Mouse (Mus musculus) hindlimb bud, embryonic 11.5 days (tissue): ENCODE results near the gene Nol10.

Experiments used
- DNase-seq: peaks from one replicate; pipeline ENCODE4 v3.0.0-alpha.2; 2012; ENCODE audit warnings: low read depth, low spot score; ENCODE audit errors: extremely low spot score

Gene Nol10

DNA sequence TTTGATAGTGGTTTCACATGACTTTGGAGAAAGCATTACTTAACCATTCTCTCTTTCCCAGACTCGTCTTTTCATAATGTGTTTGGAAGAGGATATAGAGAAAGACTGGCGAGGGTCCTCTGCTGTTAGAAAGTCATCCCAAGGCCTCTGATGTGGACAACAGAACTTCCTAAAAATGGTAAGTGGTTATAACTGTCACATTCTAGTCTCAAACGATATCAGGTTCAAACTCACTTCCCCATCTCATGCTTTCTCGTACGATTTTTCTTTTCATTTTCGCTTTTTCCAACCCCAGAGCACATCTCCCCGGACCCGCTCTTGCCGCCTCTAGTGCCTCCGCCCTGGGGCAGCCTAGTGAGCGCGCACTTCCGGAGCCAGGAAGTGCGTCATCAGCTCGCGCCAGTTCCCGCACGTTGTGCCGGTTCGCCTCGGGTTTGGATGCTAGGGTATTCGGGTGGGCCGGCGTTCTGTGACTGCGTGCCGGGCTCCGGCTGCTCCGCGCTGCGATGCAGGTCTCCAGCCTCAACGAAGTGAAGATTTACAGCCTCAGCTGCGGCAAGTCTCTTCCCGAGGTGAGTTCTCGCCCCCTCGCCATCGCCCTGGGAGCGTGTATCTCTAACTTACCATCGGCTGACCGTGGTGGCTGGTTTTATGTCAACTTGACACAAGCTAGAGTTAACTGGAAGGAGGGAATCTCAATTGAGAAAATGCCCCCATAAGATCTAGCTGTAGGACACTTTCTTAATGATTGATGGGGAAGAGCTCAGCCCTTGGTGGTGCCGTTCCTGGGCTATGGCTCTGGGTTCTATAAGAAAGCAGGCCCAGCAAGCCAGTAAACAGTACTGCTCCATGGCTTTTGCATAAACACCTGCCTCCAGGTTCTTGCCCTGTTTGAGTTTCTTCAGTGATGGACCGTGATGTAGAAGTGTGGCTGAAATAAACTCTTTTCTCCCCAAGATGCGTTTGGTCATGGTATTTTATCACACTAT is at the start of gene Nol10:
Nol10 (plus strand) TSS at position 411 of the 989 bp plus-strand sequence.
- DNase-seq, result peak; percentile 77

GRCm38 (mm10) chr12:17299902-17300301 is 48.4 kb upstream of the Nol10 start:
- DNase-seq, result no peak

DNA sequence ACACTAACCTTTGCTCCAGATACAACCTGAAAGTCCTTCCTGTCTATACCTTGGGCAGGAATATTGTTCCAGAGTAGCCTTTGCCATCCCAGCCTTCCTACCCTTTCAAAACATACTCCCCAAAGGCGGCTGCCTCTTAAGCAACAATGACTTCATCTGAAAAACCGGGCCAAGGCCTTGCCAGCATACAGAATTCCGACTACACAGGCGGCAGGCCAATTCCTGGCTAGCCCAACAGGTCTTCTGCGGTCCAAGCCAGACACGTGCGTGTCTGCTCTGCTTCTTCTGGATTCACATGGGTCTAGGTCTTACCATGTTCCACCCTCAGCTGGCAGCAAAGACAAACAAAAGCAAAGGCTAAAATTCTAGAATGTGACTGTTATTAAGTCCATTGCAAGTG is 42.8 kb upstream of the Nol10 start:
- no peak for DNase-seq

DNA sequence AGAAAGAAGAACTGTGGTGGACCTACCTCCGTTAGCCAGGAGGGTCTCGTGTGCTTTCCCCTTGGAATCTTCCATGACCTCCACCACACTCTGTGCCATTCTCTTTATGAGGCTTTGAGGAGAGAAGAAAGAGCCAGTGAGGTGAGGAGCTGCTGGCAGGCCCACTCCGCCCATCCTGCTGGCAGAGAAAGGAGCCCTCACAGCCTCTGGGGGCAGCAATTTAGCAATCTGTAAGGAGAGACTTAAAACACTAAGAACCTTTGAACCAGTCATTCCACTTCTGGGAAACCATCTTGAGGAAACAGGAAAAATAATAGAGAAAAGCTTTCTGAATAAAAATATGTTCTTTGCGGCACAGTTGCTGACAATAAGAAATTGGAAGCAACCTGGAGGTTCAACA is 40.0 kb upstream of the Nol10 start:
- no peak for DNase-seq

DNA sequence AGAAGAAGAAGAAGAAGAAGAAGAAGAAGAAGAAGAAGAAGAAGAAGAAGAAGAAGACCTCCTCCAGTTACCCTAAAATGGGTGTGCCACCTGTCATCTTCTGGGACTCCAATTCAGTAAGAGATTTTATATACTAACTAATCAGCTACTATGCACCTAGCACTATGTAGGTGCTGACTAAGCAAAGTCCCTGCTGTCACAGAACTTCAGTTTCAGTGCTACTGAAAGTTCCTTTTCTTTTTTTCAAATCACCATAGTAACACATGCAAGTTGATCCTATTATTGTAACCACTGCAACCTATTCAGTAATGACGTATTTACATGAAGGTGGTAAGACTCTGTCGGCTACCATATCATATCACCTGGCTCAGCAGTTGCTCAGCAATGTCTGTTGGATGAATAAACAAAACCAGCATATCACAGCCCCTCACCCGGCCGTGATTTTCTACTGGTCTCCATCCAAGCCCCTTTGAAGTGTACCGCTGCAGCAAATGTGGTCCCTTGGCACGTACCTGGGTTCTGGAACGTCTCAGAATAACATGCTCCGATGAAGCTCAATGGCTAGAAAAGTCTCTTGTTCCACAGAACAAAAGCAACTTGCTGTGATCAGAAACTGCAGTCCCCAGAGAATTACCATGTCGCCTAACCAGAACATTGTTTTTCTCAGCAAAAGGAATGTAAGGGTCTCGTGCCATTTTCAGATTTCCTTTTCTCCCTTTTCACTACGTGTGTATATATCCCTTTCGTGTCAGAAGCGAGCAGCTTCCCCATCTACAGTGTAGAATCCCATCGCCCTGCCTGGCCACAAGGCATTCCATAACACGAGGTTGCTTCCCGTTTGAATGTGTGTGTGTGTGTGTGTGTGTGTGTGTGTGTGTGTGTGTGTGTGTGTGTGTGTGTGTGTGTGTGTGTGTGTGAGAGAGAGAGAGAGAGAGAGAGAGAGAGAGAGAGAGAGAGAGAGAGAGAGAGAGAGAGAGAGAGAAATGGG is 37.1 kb upstream of the Nol10 start:
- DNase-seq, result no peak

DNA sequence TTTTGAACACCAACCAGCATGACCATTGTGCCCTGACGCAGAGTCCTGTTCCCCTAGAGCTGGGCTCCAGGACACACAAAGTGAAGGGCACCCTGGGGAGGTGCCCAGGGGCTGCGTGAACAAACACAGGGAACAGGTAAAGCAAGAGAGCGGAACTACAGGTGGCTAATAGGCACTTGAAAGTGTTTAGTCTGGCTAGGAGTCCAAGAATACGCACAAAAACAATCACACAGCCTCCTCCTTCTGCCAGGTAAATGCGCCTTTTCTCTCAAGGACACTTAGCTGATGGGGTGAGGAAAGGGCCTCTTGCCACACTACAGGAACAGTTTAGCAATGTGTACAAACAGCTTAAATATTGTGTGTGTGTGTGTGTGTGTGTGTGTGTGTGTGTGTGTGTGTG is 32.2 kb upstream of the Nol10 start:
- no peak for DNase-seq

GRCm38 (mm10) chr12:17317970-17318369 is 30.3 kb upstream of the Nol10 start:
- DNase-seq, result no peak

DNA sequence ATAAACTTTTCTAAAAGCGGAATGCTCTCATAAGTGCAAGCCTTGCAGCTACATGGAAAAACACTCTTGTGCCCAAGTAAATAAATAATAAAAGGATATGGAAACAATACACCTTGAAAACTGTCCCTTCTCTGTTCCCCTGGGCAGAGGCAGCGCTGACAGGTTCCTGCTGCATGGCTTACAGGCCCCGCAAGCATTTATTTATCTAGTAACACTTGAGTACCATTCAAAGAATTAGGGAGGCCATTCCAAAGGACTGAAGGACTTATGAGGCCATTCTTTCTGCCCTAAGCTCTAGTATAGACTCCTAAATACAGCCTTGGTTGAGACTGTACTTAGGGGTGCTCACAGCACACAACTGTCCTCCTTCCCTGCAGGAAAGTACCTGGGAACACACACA is 29.8 kb upstream of the Nol10 start:
- no peak for DNase-seq

GRCm38 (mm10) chr12:17324549-17325470 is 23.4 kb upstream of the Nol10 start:
- no peak for DNase-seq

GRCm38 (mm10) chr12:17329259-17329658 is 19.0 kb upstream of the Nol10 start, which contains the start of gene Atp6v1c2:
TSS of gene Atp6v1c2 (minus strand) at chr12:17329359.
- DNase-seq, result no peak

DNA sequence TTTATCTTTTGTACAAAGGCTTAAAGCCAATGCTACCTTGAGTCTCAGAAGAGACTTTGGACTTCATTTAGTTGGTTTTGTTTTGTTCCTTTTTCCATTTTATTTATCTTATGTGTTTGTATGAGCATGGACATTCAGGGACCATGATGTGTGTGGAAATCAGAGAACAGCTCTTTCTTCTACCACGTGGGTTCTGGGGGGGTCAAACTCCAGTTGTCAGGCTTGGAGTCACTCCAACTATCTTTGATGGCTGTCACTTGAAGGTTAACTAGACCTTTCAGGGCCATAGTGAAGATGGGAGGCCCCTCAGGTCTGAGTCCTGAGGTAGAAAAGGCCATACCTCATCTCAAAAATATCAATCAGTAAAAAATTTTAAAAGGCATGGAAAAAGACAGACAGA is 14.8 kb upstream of the Nol10 start:
- DNase-seq, result no peak

GRCm38 (mm10) chr12:17338338-17338737 is 9.9 kb upstream of the Nol10 start:
- no peak for DNase-seq

DNA sequence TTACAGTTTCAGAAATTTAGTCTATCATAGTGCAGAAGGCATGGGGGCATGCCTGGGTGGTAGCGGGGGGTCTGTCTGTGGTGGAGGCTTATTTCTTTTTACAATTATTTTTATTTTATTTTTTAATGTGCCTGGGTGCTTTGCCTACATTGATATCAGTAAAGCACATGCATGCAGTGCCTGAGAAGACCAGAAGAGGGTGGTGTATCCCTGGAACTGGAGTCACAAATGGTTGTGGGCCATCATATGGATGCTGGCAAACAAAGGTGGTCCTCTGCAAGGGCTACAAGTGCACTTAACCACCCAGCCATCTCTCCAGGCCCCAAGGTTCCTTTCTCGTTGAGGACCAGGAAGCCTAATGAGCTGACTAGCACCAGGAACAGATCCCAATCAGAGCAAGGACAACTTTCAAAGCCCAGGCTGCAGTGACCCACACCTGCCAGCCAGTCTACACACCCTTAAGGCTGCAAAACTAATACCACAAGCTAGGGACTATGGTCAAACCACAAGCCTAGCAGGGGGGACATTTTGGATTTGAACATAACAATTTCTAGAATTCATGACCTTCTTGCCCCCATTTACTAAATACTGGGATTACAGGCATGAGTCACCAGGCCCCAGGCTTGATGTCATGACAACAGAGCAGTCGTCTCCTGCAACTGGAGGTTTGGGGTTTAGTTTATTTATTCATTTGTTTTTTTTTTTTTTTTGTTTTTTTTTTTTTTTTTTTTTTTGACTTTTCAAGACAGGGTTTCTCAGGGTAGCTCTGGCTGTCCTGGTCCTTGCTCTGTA is 8.9 kb upstream of the Nol10 start:
- no peak for DNase-seq

GRCm38 (mm10) chr12:17347327-17348047 is 771 bp upstream of the Nol10 start:
- DNase-seq, result no peak

DNA sequence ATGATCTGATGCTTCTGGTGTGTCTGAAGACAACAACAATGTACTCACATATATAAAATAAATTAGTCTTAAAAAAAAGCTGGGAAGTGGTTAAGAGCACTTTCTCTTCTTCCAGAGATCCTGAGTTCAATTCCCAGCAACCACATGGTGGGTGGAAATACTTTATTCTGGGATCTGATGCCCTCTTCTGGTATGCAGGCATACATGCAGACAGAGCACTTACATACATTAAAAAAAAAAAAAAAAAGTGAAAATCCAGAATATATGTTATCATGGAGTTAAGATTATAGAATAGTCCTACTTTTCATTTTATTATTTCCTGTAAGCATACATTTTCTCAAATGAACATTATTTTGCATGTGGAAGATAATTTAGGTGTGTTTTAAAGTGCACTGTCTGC is 1.8 kb downstream of the Nol10 start:
- DNase-seq, result no peak

DNA sequence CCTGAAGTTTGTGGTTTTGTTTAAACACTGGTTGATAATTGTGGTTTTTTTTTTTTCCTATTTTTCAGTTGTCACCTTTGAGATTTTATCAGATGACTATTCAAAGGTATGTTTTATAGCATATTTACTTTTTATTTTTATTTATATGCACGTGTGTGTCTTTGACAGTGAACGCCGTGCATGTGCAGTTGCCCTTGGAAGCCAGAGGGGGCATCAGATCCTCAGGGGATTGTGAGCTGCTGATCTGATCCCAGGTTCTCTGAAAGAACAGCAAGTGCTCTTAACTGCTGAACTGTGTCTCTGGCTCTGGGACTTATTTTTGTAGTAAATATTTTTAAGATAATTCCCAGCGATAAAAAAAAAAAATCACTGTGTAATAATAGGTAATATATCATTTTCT is 8.6 kb downstream of the Nol10 start:
- DNase-seq, result no peak

GRCm38 (mm10) chr12:17357795-17358194 is 9.5 kb downstream of the Nol10 start:
- DNase-seq, result no peak

- DNase-seq, result no peak
Measured at GRCm38 (mm10) chr12:17358981-17359380, 10.7 kb downstream of the Nol10 start.

DNA sequence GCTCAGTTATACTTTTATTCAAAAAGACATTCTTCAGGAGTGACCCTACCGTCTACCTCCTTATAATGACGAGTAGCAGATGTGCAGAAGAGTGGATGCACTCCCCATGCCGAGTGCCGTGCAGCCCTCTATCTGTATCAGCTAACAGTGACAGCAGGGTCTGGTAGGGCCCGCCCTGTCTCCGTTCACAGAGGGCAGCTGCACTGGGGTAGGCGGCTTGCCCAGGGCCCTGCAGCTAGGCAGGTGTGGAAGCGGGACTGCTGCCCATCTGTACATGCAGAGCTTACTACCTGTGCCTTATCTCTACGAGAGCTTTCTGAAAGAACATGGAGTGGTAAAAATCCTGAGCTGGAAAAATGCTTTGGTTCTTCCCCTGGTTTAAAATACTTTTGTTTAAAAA is 11.8 kb downstream of the Nol10 start:
- no peak for DNase-seq
